Mouse (Mus musculus): Measurements from ENCODE around the gene Neu1. TPM values are rescaled to one million over a fixed set of nuclear protein-coding genes. Genes with fewer than 3 reads are reported as not detected.

The Neu1 gene
- 3.5 TPM for polyA plus RNA-seq (2014; fragmentation: Illumina TruSeq; extraction: RNeasy Lipid Tissue Mini Kit (QIAGEN cat#74804); ENCODE audit: low read depth, low replicate concordance)

DNA sequence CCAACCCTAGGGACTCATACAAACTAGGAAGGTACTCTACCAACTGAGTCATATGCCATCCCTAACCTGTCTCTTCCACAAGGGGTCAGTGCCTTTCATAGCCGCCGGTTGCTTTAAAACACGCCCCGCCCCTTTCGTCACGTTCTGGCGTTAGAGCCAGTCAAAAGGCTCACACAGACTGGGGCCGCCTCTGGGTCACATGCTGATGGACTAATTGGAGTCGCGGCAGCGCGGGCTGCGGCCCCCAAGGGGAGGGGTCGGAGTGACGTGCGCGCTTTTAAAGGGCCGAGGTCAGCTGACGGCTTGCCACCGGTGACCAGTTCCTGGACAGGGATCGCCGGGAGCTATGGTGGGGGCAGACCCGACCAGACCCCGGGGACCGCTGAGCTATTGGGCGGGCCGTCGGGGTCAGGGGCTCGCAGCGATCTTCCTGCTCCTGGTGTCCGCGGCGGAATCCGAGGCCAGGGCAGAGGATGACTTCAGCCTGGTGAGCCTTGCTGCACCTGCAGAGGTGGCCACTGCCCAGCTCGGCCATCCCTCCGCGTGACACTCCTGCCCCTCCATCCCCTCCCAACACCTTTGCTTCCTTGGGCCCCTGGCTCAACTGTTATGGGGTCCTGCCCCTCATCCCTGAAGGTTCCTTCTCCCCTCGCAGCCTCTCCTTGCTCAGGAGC, at the start of gene Neu1:
Gene Neu1 (plus strand): TSS at position 193 of the 674 bp plus-strand sequence.

DNA sequence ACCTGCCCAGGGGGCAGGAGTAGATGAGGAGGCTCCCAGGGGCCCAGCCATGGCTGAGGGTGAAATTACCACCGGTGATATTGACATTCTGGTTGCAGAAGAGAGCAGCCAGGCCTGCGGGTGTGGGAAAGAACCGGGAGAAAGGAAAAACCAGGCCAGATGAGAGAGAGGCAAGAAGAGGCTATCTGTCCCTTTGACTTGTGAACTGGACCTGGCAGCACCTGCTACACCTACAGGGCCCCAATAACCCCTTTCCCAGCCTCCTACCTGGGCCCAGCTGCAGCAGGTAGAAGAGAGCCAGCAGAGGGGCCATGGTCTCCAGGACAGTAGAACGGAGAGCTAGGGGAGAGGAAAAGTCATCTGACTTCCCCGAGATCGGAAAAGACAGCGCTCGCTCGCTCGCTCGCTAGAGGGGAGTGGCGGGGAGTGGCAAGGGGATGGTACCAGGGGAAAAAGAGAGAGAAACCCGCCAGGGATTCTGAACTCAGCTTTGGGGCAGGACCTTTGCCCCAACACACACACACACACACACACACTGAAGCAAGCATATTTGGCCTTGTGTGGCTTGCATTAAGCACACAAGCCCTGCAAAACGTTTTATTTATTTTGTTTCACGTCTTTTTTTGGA, 49.3 kb upstream of the Neu1 start, which contains the start of gene Gm20547:
Gene Gm20547 (minus strand): TSS at position 360 of the 628 bp plus-strand sequence.

DNA sequence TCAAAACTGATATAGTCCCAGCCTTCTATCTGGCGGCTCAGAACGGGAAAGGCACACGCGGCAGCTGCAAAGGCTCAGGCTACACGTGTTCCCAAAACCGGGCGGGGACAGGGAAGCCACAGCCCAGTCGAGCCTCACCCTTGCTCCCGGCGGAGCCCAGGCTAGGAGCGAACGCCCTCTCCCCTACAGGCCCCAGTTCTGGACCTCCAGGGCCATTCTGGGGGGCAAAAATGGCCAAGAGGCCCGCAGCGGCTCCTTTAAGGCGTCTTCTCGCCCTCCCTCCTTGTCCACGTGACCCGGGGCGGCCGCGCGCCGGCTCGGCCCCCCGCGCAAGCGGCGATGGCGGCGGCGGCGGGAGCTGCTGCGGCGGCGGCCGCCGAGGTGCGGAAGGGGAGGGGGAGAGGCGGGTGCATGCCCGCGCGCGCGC, 32.9 kb upstream of the Neu1 start, which contains the start of the genes C2 and Ehmt2:
Gene C2 (minus strand): TSS at position 106 of the 427 bp plus-strand sequence.
Gene Ehmt2 (plus strand): TSS at position 310 of the 427 bp plus-strand sequence.

DNA sequence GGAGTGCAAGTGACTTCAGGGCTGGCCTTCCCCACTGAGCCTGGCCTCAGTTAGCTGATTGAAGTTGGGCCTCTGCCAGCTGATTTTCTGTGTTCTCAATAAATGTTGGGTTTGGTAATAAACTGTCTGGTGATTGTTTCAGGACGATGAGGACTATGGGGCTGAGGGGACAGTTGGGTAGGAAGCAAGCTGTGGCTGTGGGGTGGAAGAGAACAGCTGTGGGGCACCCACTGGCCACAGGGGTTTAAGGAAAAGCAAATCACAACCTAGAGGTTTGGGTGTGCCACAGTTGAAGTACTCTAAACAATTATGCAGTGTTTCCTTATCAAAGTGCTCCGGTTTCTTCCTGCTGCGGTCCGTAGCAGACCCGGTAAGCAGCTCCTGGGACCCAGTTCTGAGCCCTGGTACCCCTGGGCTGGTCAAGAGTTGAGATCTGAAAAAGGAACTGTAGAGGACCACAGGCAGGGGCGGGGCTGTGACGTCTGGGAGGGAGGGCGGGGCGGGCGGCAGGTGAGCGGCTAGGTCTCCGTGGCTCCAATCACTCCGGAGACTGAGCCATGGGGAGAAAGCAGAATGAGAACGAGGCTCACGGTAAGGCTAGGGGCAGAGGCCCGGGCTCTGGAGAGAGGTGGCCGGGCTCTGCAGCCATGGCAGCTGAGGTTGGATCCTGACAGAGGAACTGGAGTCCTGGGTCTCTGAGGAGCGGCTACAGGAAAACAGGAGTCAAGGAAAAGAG, 17.0 kb upstream of the Neu1 start, which contains the start of gene Slc44a4:
Gene Slc44a4 (plus strand): TSS at position 537 of the 736 bp plus-strand sequence.

DNA sequence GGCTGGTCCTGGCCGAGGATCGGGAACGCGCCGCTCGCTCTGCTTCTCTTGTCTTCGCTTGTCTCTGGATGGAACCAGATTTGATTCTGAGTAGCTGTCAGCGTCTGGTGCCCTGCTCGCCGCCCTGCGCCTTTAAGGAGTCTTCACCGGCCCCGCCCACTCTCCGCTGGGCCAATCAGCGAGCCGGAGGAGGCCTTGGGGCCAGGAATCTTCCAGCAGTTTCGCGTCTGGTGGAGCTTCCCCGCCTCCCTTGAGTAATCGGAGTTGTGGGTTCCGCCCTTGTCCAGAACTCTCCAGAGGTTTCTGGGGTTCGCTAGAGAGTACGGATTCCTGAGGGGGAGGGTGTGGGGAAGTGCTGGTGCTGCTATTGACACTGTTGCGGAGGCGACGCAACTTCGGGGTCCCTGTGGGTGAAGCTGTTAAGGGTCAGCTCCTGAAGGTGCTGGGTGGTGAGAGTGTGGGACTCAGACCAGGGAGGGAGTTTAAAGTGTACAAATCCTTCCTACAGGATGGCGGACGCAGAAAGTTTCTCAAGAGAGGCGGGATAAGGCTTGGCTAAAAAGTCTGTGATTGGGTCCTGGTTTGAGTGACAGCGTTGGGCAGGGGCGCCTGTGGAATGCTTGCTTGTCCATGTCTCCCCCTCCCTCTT, 28.2 kb downstream of the Neu1 start, which contains the start of gene Hspa1b:
Gene Hspa1b (minus strand): TSS at position 109 of the 649 bp plus-strand sequence.

DNA sequence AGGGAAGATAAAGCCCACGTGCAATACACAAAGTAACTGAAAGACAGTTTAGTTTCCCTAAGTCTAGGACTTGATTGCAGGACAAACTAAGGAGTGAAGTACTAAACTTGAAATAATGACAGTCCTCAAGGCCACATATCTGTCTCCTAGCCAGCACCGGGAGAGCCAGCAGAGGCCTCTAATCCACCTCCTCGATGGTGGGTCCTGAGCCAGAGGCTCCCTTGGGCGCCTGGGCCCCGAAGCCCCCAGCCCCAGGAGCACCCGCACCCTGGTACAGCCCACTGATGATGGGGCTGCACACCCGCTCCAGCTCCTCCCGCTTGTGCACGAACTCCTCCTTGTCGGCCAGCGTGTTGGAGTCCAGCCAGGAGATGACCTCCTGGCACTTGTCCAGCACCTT, 38.8 kb downstream of the Neu1 start, which contains the start of gene Gm20481:
Gene Gm20481 (plus strand): TSS at position 91 of the 400 bp plus-strand sequence.

DNA sequence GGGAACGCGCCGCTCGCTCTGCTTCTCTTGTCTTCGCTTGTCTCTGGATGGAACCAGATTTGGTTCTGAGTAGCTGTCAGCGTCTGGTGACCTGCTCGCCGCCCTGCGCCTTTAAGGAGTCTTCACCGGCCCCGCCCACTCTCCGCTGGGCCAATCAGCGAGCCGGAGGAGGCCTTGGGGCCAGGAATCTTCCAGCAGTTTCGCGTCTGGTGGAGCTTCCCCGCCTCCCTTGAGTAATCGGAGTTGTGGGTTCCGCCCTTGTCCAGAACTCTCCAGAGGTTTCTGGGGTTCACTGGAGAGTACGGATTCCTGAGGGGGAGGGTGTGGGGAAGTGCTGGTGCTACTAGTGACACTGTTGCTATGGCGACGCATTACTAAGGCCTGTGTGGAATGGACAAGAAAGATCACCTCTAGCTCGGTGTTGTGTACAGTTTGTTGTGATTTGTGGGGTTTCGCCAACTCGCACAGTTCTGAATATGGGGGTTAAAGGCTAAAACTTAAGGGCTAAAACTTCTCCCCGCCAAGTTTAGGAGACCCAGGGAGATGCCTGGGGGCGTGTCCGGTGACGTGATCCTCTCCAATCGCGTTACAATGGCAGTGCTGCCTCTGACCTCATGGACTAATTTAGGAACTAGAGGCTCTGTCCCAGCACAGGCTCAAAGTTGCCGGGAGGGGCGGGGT, 41.2 kb downstream of the Neu1 start, which contains the start of the genes Hspa1a and Hspa1l:
Gene Hspa1a (minus strand): TSS at position 88 of the 681 bp plus-strand sequence.
Gene Hspa1l (plus strand): TSS at position 635 of the 681 bp plus-strand sequence.

DNA sequence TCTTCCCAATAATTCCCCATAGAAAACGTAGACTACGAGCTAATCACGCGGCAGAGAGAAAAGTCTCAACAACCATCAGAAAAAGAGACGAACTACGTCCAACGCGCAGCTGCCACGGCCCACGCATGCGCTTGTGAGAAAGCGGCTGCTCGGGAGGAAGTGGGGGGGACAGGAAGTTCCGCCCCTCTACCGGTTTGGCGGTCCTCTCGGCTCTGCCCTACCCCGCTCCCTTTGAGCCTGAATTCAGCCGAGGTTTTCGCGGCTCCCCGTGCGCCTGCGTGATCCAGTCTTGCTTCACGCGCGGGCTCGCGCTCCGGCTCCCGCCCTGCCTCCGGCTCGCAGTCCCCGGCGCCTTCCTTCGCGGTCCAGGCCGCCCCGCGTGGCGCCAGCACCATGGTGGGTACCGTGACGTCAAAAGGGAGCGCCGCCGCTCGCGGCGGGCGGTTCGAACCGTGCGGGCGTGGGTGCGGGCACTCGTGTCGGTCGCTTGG, 50.7 kb downstream of the Neu1 start, which contains the start of gene Lsm2:
Gene Lsm2 (plus strand): TSS at position 173 of the 491 bp plus-strand sequence.

Other genes with a start within 250 kb of the Neu1 start
- gene C4b, start 187.4 kb upstream of the Neu1 start, polyA plus RNA-seq (2014; fragmentation: Illumina TruSeq; extraction: RNeasy Lipid Tissue Mini Kit (QIAGEN cat#74804); ENCODE audit: low read depth, low replicate concordance), result 9.4 TPM
- 560 TPM for gene Cyp21a1, start 126.7 kb upstream of the Neu1 start, polyA plus RNA-seq (2014; fragmentation: Illumina TruSeq; extraction: RNeasy Lipid Tissue Mini Kit (QIAGEN cat#74804); ENCODE audit: low read depth, low replicate concordance)
- 11.5 TPM for gene Stk19, start 94.3 kb upstream of the Neu1 start, polyA plus RNA-seq (2014; fragmentation: Illumina TruSeq; extraction: RNeasy Lipid Tissue Mini Kit (QIAGEN cat#74804); ENCODE audit: low read depth, low replicate concordance)
- 3.9 TPM for gene Dxo, start 94.2 kb upstream of the Neu1 start, polyA plus RNA-seq (2014; fragmentation: Illumina TruSeq; extraction: RNeasy Lipid Tissue Mini Kit (QIAGEN cat#74804); ENCODE audit: low read depth, low replicate concordance)
- 3.8 TPM for gene Skiv2l, start 81.0 kb upstream of the Neu1 start, polyA plus RNA-seq (2014; fragmentation: Illumina TruSeq; extraction: RNeasy Lipid Tissue Mini Kit (QIAGEN cat#74804); ENCODE audit: low read depth, low replicate concordance)
- 2.9 TPM for gene Nelfe, start 80.9 kb upstream of the Neu1 start, polyA plus RNA-seq (2014; fragmentation: Illumina TruSeq; extraction: RNeasy Lipid Tissue Mini Kit (QIAGEN cat#74804); ENCODE audit: low read depth, low replicate concordance)
- gene Cfb, start 68.7 kb upstream of the Neu1 start, polyA plus RNA-seq (2014; fragmentation: Illumina TruSeq; extraction: RNeasy Lipid Tissue Mini Kit (QIAGEN cat#74804); ENCODE audit: low read depth, low replicate concordance), result 1.3 TPM
- gene Zbtb12, start 51.8 kb upstream of the Neu1 start, polyA plus RNA-seq (2014; fragmentation: Illumina TruSeq; extraction: RNeasy Lipid Tissue Mini Kit (QIAGEN cat#74804); ENCODE audit: low read depth, low replicate concordance), result 2.7 TPM
- 1.3 TPM for gene Gm20547, start 49.2 kb upstream of the Neu1 start, polyA plus RNA-seq (2014; fragmentation: Illumina TruSeq; extraction: RNeasy Lipid Tissue Mini Kit (QIAGEN cat#74804); ENCODE audit: low read depth, low replicate concordance)
- 20.2 TPM for gene C2, start 33.0 kb upstream of the Neu1 start, polyA plus RNA-seq (2014; fragmentation: Illumina TruSeq; extraction: RNeasy Lipid Tissue Mini Kit (QIAGEN cat#74804); ENCODE audit: low read depth, low replicate concordance)
- 10.5 TPM for gene Ehmt2, start 32.8 kb upstream of the Neu1 start, polyA plus RNA-seq (2014; fragmentation: Illumina TruSeq; extraction: RNeasy Lipid Tissue Mini Kit (QIAGEN cat#74804); ENCODE audit: low read depth, low replicate concordance)
- not detected for gene Slc44a4, start 16.8 kb upstream of the Neu1 start, polyA plus RNA-seq (2014; fragmentation: Illumina TruSeq; extraction: RNeasy Lipid Tissue Mini Kit (QIAGEN cat#74804); ENCODE audit: low read depth, low replicate concordance)
- gene Hspa1b, start 28.0 kb downstream of the Neu1 start, polyA plus RNA-seq (2014; fragmentation: Illumina TruSeq; extraction: RNeasy Lipid Tissue Mini Kit (QIAGEN cat#74804); ENCODE audit: low read depth, low replicate concordance), result 46.5 TPM
- not detected for gene Gm20481, start 38.7 kb downstream of the Neu1 start, polyA plus RNA-seq (2014; fragmentation: Illumina TruSeq; extraction: RNeasy Lipid Tissue Mini Kit (QIAGEN cat#74804); ENCODE audit: low read depth, low replicate concordance)
- 23.9 TPM for gene Hspa1a, start 40.9 kb downstream of the Neu1 start, polyA plus RNA-seq (2014; fragmentation: Illumina TruSeq; extraction: RNeasy Lipid Tissue Mini Kit (QIAGEN cat#74804); ENCODE audit: low read depth, low replicate concordance)
- not detected for gene Hspa1l, start 41.5 kb downstream of the Neu1 start, polyA plus RNA-seq (2014; fragmentation: Illumina TruSeq; extraction: RNeasy Lipid Tissue Mini Kit (QIAGEN cat#74804); ENCODE audit: low read depth, low replicate concordance)
- 9.4 TPM for gene Lsm2, start 50.6 kb downstream of the Neu1 start, polyA plus RNA-seq (2014; fragmentation: Illumina TruSeq; extraction: RNeasy Lipid Tissue Mini Kit (QIAGEN cat#74804); ENCODE audit: low read depth, low replicate concordance)
- gene Vars, start 69.7 kb downstream of the Neu1 start, polyA plus RNA-seq (2014; fragmentation: Illumina TruSeq; extraction: RNeasy Lipid Tissue Mini Kit (QIAGEN cat#74804); ENCODE audit: low read depth, low replicate concordance), result 10.7 TPM
- not detected for gene Vwa7, start 85.3 kb downstream of the Neu1 start, polyA plus RNA-seq (2014; fragmentation: Illumina TruSeq; extraction: RNeasy Lipid Tissue Mini Kit (QIAGEN cat#74804); ENCODE audit: low read depth, low replicate concordance)
- not detected for gene Sapcd1, start 96.8 kb downstream of the Neu1 start, polyA plus RNA-seq (2014; fragmentation: Illumina TruSeq; extraction: RNeasy Lipid Tissue Mini Kit (QIAGEN cat#74804); ENCODE audit: low read depth, low replicate concordance)
- not detected for gene Msh5, start 115.5 kb downstream of the Neu1 start, polyA plus RNA-seq (2014; fragmentation: Illumina TruSeq; extraction: RNeasy Lipid Tissue Mini Kit (QIAGEN cat#74804); ENCODE audit: low read depth, low replicate concordance)
- gene Clic1, start 118.7 kb downstream of the Neu1 start, polyA plus RNA-seq (2014; fragmentation: Illumina TruSeq; extraction: RNeasy Lipid Tissue Mini Kit (QIAGEN cat#74804); ENCODE audit: low read depth, low replicate concordance), result 23.6 TPM
- not detected for gene Ddah2, start 127.8 kb downstream of the Neu1 start, polyA plus RNA-seq (2014; fragmentation: Illumina TruSeq; extraction: RNeasy Lipid Tissue Mini Kit (QIAGEN cat#74804); ENCODE audit: low read depth, low replicate concordance)
- not detected for gene Ly6g6c, start 134.1 kb downstream of the Neu1 start, polyA plus RNA-seq (2014; fragmentation: Illumina TruSeq; extraction: RNeasy Lipid Tissue Mini Kit (QIAGEN cat#74804); ENCODE audit: low read depth, low replicate concordance)
- gene Mpig6b, start 134.9 kb downstream of the Neu1 start, polyA plus RNA-seq (2014; fragmentation: Illumina TruSeq; extraction: RNeasy Lipid Tissue Mini Kit (QIAGEN cat#74804); ENCODE audit: low read depth, low replicate concordance), result not detected
- not detected for gene Ly6g6e, start 145.6 kb downstream of the Neu1 start, polyA plus RNA-seq (2014; fragmentation: Illumina TruSeq; extraction: RNeasy Lipid Tissue Mini Kit (QIAGEN cat#74804); ENCODE audit: low read depth, low replicate concordance)
- not detected for gene Ly6g6d, start 146.8 kb downstream of the Neu1 start, polyA plus RNA-seq (2014; fragmentation: Illumina TruSeq; extraction: RNeasy Lipid Tissue Mini Kit (QIAGEN cat#74804); ENCODE audit: low read depth, low replicate concordance)
- not detected for gene Ly6g6f, start 154.4 kb downstream of the Neu1 start, polyA plus RNA-seq (2014; fragmentation: Illumina TruSeq; extraction: RNeasy Lipid Tissue Mini Kit (QIAGEN cat#74804); ENCODE audit: low read depth, low replicate concordance)
- gene Abhd16a, start 158.0 kb downstream of the Neu1 start, polyA plus RNA-seq (2014; fragmentation: Illumina TruSeq; extraction: RNeasy Lipid Tissue Mini Kit (QIAGEN cat#74804); ENCODE audit: low read depth, low replicate concordance), result 4.8 TPM
- gene Ly6g5c, start 177.0 kb downstream of the Neu1 start, polyA plus RNA-seq (2014; fragmentation: Illumina TruSeq; extraction: RNeasy Lipid Tissue Mini Kit (QIAGEN cat#74804); ENCODE audit: low read depth, low replicate concordance), result not detected
- not detected for gene Ly6g5b, start 184.2 kb downstream of the Neu1 start, polyA plus RNA-seq (2014; fragmentation: Illumina TruSeq; extraction: RNeasy Lipid Tissue Mini Kit (QIAGEN cat#74804); ENCODE audit: low read depth, low replicate concordance)
- 1.4 TPM for gene Gpank1, start 190.2 kb downstream of the Neu1 start, polyA plus RNA-seq (2014; fragmentation: Illumina TruSeq; extraction: RNeasy Lipid Tissue Mini Kit (QIAGEN cat#74804); ENCODE audit: low read depth, low replicate concordance)
- 163 TPM for gene Csnk2b, start 190.8 kb downstream of the Neu1 start, polyA plus RNA-seq (2014; fragmentation: Illumina TruSeq; extraction: RNeasy Lipid Tissue Mini Kit (QIAGEN cat#74804); ENCODE audit: low read depth, low replicate concordance)
- 1.3 TPM for gene D17H6S53E, start 195.1 kb downstream of the Neu1 start, polyA plus RNA-seq (2014; fragmentation: Illumina TruSeq; extraction: RNeasy Lipid Tissue Mini Kit (QIAGEN cat#74804); ENCODE audit: low read depth, low replicate concordance)
- not detected for gene Apom, start 200.8 kb downstream of the Neu1 start, polyA plus RNA-seq (2014; fragmentation: Illumina TruSeq; extraction: RNeasy Lipid Tissue Mini Kit (QIAGEN cat#74804); ENCODE audit: low read depth, low replicate concordance)
- gene Bag6, start 203.9 kb downstream of the Neu1 start, polyA plus RNA-seq (2014; fragmentation: Illumina TruSeq; extraction: RNeasy Lipid Tissue Mini Kit (QIAGEN cat#74804); ENCODE audit: low read depth, low replicate concordance), result 11.5 TPM
- 7.2 TPM for gene Prrc2a, start 233.6 kb downstream of the Neu1 start, polyA plus RNA-seq (2014; fragmentation: Illumina TruSeq; extraction: RNeasy Lipid Tissue Mini Kit (QIAGEN cat#74804); ENCODE audit: low read depth, low replicate concordance)
- 8.7 TPM for gene Aif1, start 244.8 kb downstream of the Neu1 start, polyA plus RNA-seq (2014; fragmentation: Illumina TruSeq; extraction: RNeasy Lipid Tissue Mini Kit (QIAGEN cat#74804); ENCODE audit: low read depth, low replicate concordance)